Mouse (Mus musculus) kidney, postnatal 14 days (tissue): ENCODE measurements around the gene Phldb1.
A peak's percentile ranks its signal among the peaks of the same experiment; 100 is the strongest.
"Not testable (repeated sequence)": the region's sequence is repeated elsewhere in the genome, so short reads cannot be mapped to it uniquely, and the experiment has no call there.

Experiments used
- DNase-seq: peaks from one replicate; pipeline ENCODE4 v3.0.0; 2022; ENCODE audit warnings: mixed read lengths

Gene Phldb1

DNA sequence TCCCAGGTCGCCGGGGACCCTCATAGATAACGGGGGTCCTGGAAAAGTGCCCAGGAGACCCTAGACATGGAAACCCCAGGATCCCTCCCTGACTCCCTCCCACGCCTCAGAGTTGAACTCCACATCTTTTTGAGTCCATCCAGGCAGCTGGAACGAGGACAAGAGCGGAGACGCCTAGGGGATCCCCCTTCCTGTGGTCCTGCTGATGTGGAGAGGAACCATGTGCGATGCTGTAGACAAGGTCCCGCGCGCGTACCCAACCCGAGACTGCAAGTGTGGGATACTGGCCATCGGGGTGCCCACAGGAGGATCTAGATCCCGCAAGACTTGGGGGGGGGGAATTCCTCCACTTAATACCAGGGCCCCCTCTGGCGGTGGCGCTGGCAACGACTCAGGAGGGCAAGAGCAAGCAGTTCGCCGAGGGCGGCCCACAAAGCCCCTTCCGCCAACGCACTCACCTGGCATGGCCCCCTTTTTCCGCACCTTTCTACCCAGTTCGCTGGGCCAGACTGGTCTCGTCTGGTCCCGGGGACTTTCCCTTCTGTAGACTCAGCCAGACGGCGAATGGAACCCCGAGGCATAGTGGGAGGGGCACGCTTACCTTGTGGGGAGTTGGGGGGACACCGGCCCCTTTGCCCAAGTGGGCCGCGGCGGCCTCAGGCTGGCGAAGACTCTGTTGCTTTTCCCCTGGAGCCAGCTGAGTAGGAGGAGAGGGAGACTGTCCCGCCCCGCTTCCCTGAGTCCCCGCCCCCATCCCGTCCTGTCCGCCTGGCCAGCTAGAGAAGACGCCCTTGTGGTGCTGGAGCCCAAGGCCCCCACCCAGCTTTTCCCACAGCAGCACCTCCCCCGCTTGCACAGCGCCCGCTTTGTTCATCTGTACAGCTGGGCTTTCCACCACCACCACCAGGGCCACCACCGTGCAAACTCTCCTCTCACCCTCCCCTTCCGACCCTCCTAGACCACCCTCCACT, at the start of gene Phldb1:
Gene Phldb1 (minus strand): TSS at position 675 of the 971 bp plus-strand sequence.
- peak; percentile 86 for DNase-seq

DNA sequence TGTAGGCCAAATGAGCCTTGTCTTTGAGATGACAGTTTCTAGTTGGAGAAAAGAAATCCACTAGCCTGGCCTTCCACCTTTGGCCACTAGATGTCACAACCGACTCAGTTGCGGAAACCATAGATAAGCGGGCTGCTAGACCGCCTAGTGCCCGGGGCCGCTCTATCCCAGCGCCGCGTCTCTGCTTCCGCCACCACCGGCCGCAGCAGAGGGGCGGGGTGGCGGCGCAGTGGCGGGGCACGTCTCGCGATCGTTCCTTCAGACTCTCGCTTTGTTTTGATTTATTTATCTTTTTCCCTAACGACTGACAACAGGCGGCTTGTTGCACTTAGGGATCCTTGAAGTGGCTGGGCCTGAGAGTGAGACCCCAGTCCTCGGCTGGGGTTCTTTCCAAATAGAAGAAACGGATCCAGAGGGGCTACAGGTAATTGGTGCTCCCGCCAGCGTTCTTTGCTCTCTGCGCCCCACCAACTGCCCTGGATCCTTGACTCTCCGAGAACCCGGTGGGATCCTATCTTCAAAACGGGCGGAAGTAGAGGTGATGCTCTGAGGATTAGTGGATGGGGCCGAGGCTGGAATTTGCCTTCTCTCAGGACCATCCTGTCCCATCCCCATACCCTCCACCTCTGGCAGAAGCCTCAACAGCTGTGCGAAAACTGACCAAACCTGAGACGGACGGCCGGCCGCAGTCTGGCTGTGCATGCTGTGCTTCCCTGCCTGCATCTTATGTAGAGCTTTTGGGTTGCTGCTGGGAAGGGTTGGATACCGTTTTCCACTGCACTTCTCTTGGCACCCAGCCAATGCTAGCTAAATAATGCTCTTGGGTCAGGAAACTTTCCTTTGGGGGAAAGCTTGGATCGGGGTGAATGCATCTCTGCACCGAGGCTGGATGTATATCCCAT, 38.0 kb upstream of the Phldb1 start:
- DNase-seq = peak; percentile 97

DNA sequence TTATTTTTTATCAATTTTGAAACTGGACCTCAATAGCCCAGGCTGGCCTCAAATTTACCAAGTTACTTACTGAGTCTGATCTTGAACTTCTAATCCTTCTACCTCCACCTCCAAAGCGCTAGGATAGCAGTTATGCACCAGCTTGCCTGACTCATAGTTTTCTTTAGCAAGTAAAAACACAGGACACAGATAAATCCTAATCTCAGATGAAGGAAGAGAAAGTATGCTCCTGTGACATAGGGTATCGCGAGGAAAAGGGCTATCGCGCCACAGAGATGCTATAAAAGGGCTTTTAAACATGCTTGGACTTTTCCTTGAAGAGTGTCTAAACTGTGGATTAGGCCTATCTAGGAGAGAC, 37.4 kb upstream of the Phldb1 start:
- no peak for DNase-seq

DNA sequence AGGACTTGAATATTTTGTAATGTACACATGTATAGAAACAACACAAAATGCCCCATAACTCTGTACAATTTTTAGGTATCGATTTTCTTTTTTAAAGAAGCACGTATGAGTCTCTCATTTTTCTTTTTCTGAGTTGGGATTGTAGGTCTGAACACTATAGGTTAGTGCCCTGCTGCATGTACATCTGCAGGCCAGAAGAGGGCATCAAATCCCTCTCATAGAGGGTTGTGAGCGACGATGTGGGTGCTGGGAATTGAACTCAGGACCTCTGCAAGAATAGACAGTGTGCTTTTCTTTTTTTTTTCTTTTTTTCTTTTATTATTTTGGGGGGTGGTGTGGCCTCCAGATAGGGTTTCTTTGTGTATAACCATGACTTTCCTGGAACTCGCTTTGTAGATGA, 36.4 kb upstream of the Phldb1 start:
- DNase-seq = no peak

DNA sequence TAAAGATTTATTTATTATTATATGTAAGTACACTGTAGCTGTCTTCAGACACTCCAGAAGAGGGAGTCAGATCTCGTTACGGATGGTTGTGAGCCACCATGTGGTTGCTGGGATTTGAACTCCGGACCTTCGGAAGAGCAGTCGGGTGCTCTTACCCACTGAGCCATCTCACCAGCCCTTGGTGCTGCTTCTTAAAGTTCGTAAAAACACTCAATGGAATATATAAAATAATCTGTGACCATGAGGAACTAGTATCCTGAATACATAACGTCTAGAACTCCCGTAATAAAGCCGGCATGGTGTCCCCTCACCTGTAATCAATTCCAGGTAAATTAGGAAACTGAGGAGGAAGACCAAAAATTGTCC, 33.0 kb upstream of the Phldb1 start:
- DNase-seq = not testable (repeated sequence)

DNA sequence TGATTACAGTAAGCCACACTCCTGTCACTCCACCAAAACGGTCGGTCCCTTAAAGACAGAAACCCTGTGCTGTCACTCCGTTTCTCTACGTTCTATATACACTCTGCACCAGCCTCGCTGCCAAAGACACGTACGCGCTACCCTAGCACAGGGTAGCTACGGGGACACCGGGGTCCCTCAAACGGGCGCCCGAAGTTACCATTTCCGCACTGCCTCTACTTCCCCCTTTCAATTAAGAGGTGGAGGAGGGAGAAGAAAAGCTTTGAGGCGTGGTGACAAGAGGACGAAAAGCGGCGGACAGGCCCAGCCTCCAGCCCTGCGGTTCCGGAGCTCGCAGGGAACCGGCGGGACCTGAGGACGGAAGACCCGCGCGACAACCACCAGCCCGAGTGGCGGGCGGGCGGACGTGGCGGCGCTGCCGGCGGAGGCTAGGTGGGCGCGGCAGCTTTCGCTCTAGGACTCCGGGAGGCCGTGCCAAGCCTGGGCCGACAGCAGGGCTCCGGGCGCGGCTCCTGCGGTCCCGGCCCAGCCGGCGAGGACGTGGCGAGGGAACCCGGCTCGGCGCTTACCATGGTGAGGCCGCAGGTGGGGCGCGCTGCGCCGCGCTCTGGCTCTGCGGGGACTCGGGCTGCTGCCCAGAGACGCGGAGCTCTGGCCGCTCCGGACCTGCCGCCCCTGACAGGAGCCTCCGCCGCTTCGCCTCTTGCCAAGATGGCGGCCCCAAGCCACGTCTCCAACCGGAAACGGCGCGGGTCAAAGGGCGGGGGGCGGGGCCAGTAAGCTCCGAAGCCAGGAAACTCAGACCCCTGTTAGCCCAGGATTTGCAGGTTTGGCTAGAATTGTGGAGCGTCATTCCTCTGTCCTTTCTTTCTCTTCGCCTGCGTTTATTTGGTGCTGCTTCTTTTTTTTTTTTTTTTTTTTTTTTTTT, 32.4 kb upstream of the Phldb1 start, which contains the start of the genes Arcn1 and Ift46:
Gene Arcn1 (minus strand): TSS at position 745 of the 928 bp plus-strand sequence.
Gene Ift46 (plus strand): TSS at position 808 of the 928 bp plus-strand sequence.
- DNase-seq = peak; percentile 91

DNA sequence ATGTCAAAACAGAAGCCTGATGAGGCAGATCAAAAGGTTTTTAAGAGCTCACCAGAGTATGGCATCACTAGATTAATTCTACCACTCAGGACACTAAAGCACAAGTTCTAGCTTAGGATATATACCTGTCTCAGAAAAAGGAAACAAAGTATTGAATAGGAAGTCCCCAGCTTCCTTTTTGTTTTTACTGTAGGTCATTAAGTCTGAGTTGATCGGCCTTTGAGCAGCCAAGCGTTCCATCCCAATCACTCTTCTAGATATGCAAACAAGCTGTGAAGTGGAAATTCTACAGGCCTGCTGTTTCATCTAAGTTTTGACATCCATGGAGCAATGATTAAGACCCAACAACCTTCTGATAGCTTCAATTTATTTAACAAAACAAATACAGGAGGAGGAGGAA, 25.9 kb upstream of the Phldb1 start:
- no peak for DNase-seq

DNA sequence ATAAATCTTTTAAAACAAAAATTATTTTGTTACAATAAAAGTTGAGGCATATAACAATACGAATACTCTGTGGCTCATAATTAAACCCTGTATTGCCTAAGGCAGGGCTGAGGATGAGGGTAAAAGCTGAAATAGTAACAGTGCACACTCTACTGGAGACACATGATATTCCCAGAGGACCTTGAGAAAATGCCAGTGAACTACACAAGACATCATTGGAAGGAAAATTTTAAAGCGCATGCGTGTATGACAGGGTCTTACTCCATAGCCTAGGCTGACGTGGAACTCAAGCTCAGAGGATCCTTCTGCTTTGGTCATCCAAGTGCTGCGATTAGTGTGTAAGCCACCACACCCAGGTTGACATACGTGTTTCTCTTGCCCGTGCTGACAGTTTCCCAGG, 13.5 kb upstream of the Phldb1 start:
- DNase-seq = peak; percentile 40

DNA sequence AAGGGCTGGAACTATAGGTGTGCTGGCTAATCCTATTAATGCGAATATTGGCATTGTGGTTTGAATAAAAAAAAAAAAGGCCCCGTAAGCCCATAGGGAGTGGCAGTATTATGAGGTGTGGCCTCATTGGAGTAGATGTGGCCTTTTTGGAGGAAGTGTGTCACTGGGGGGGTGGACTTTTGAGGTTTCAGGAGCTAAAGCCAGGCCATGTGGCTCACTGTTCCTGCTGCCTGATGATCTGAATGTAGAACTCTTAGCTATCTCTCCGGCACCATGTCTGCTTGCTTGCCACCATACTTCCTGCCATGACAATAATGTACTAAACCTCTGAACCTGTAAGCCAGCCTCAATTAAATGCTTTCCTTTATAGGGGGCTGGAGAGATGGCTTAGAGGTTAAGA, 12.3 kb upstream of the Phldb1 start:
- no peak for DNase-seq

DNA sequence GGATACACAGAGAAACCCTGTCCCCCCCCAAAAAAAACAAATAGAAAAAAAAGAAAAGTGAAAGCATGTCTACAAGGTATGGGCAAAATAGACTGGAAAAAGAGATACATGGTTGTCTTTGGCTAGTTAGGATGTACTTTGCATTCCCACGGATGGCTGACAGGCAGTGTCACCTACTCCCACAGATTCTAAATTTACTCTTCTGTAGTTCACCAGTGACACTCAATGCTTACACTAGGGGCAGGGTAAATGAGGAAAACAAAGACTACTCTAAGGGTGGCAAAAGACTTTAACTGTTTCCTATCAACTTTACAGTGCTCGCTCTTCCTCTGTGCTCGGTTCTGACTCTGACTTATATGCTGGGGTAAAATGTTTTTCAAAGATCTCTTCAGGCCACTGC, 11.7 kb upstream of the Phldb1 start:
- DNase-seq = no peak

DNA sequence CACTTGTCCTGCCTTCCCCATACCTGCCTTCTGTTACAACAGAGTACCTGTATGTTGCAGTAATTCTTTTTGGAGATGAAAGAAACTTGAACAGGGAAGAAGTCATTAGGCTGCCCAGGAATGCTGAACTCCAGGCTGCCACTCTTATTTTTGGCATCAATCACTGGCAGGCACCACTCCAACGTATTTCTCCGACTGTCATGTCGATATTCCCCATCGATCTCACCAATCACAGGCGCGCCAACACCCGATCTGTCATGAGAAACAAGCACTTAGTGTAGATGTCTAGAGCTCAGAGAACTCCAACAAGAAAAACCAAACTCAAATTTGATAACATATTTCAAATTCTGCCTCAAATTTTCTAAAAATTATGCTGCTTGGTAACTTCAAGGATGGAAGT, 10.4 kb upstream of the Phldb1 start:
- no peak for DNase-seq

DNA sequence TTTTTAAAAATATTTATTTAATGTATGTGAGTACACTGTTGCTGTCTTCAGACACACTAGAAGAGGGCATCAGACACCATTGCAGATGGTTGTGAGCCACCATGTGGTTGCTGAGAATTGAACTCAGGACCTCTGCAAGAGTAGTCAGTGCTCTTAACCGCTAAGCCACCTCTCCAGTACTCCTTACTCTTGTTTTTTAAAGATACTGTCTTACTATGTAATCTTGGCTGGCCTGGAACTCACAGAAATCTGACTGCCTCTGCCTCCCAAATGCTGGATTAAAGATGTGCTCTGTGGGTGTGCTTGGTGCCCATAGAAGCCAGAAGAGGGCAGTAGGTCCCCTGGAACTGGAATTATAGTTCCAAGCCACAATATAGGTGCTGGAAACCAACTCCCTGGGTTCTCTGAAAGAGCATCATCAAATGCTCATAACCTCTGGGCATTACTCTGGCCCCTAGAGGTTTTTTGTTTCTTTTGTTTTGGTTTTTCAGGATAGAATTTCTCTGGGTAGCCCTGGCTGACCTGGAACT, 5.7 kb upstream of the Phldb1 start:
- no peak for DNase-seq

DNA sequence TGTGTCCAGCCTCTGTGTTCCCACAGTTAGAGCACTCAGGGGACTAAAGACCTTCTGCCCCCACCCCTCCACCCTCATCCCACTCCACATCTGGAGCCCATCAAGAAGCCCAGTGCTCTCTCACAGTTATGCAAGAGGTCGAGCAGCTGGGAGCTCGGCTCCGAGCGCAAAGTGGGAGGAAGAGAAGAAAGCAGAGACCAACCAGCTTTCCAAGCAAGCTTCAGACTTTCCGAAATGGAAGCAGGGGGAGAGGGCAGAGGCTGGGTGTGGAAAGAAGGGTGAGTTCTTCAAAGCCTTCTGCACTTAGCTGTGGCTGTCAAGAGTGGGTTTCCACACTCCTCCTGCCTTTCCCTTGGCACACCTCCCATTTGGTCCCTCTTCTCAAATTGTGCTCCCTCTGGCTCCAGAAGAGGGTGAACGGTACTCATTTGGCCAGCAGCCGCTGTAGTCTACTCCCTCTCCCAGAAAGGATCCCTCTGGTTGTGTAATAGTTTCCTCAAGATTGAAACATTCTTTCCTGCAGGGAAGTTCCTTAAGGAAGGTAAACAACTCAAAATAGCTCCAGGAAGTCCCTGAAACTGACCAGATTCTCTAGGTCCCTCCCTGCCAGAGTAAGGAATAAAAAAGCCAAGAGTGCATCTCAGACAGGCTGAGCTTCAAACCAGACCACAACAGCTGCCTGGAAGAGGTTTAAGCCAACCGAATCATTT, 2.4 kb upstream of the Phldb1 start:
- peak; percentile 81 for DNase-seq

DNA sequence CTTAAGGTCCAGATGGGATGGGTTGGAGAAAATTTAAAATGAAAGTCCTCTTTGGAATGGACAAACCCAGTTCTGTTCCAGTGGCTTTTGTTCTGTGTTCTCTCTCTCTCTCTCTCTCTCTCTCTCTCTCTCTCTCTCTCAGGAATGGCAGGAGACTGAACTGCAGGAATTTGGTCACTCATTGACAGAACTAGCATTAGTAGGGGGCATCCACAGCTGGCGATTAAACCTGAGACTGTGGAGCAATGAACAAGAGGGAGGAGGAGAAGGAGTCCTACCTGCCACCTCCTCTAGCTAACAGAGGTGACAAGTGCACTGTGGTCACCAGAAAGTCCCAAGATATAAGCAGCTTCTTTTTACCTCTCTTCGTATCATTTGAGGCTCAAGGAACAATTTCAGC, 1.3 kb upstream of the Phldb1 start:
- DNase-seq = peak; percentile 61

DNA sequence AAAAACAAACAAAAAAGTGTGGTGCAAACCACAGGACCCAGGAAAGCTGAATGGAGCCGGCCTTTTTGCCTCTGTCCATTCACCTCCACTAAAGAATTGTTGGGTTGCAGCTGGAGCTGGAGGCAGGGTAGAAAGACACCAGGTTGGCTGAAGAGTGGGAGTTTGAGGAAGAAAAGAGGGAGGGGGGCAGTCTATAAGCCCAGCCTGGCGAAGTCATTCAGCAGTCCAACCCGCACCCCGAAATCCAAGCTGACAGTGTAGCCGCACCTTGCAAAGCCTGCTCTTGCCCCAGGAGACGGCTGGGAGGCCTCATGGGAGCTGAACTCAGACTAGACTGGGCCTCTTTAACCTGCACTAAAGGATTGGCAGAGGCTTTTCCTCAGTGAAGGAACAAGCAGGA, 888 bp upstream of the Phldb1 start:
- DNase-seq = peak; percentile 30

DNA sequence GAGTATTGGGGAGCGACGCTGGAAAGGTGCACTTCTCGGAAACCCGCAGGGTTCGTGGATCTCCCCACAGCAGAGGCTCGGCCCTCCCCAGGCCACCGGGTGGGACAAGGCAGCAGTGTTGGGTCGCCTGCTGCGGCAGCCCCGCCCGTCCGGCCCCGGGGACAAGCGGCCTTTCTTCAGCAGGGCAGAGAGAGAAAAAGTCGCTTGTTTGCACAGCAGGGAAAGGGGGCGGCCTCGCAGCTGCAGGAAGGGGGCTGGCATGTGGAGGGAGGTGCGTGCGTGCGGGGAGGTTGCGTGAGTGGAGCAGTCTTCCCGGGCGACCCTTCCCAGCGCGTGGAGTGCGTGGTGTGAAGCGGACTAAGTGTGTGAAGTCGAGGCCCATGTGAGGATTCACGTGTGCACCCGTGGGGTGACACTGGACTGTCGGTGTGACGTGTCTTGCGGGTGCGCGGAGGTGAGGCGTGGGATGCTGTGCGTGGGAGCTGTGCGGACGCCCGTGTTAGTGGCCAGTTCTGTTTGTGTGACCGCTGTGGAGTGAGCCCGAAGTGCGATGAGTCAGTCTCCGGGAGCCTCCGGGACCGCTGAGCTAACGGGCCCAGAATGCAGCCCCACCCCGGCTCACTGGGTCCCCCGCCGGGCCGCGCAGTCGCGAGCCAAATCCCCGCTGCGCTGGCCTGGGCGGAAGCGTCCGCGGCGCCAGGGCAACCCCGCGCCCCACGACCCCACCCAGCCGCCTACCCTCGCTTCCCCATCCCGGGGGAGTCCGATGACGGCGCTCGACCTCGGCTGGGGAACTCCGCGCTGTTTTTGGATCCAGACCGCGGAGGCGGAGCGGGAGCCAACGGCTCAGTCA, 1.1 kb downstream of the Phldb1 start:
- DNase-seq = peak; percentile 74

DNA sequence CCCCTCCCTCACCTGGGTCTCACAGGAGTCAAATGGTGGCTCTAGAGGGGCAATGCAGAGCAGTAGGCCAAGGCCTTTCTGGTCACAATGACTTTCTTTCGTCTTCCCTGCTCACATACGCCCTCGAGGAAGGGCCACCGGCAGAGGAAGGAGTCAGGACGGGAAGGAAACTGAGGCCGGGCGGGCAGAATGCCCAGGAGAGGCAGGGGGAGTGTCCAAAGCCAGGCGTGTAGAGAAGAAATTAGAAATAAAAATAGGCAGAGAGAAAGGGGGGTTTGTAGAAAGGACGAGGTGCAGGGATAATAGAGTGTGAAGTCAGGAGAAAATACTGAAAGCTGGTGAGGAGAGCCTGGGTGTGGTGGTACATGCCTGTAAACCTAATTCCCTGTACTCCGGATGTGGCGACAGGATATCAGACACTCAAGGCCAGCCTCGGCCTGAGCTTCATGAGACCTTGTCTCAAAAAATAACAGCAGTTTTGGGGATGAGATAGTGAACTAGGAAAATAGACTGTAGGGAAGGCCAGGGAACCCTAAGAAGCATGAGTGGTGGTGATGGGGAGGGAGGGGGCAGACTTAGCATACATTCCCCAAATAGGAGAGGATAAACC, 2.0 kb downstream of the Phldb1 start:
- DNase-seq = peak; percentile 54

DNA sequence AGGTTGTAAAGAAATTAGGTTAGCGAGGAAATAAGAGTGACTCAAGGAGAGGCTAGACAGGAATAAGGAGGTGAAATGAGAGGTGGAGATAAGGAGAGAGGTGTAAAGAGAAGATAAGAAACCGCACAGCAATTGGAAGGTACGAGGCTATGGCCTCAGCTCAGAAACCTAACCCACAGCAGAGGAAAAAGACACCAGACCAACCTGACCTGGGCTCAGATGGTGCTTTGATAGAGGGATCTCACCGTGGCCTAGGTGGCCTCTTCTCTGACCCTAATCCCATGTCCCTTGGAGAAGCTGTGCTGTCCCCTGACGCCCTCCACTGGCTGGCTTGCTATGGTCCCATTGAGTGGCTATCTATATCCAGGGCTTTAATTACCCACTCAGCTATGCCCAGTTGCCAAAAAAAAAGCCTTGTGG, 2.9 kb downstream of the Phldb1 start:
- no peak for DNase-seq

DNA sequence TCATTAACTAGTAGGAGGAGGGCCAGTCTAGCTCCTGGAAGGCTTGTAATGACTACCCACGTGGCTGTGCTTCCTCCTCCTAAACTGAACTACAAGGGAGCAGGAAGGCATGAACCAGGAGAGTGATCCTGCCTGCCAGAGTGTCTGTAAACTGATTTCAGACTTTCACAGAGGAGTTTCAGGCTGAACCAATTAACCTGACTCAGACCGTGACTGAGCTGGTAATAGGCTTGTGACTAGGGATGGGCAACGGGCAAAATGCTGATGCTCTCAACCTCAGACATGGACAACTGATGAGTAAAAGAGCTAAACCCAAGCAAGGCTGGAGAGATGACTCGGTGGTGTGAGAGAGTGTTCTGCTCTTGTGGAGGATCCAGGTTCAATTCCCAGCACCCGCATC, 7.6 kb downstream of the Phldb1 start:
- no peak for DNase-seq
